In the genomic region with DNA sequence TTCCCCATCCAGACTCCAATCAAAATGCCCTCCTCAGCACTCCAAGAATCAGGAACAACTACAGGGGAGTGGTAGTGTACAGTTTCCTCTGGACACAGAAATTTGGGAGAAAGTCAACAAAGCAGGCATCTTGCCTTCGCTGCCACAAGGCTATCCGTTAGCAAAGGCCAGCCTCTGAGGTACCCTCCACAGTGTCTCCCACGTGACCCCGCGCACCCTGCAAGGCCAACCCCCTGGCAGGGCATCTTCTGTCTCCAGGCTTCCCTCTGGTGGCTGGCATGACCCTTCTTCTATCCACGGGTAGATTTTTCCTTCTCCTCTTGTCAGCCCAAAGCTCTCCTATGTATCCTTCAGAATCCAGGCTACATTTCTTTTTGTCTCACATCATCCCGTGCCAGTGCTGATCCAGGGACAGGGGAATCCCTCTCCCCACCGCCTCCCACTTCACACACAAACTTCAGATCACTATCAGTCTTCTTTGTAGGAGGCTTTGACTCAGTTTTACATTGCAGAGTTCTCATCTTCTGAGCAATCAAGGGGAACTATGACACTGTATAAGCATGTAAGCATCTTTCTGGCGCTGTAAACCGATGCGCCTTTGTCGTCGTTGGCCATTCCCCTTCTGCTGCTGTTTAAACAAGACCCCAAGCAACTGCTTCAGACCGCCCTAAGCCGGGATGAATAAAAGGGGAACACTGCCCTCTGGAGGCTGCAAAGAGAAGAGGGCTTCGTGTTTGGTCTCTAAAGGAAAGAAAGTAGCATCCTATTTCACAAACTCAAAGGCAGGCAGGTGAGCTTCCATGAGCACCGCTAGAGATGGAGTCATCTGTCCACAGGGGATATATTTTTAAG, we compare ENCODE assay signal across 8 mouse cellular contexts.
DNase-seq lines count a peak whose midpoint lies in the region; ATAC-seq and TF ChIP-seq lines count a peak whose summit lies in the region.

No protein-coding gene starts in this region.

- DNase-seq in heart, postnatal 25 days (ENCODE audit: low spot score), result no peak
- DNase-seq in adrenal gland, postnatal 10 days, result peak; percentile 59
- DNase-seq in hindbrain, embryonic 10.5 days (ENCODE audit: low spot score), result peak; percentile 74
- peak; percentile 36 to 64 for DNase-seq in left cerebral cortex, postnatal 10 days (ENCODE audit: extremely low spot score in 1 of 2, low spot score in 2 of 2)
- DNase-seq in midbrain, postnatal 0 days (ENCODE audit: low spot score), result peak; percentile 85
- DNase-seq in thymus, postnatal 25 days, result peak; percentile 13

- H3K9ac ChIP-seq in heart, embryonic 12.5 days, result no peak overlapping the region
- H3K9ac ChIP-seq in embryonic facial prominence, embryonic 12.5 days, result no peak overlapping the region
- H3K9ac ChIP-seq in midbrain, postnatal 0 days (replicated peaks; ENCODE audit: low read length, poor library complexity, severe bottlenecking), result no peak overlapping the region

- no peak for ATAC-seq in heart, embryonic 12.5 days (ENCODE audit: insufficient number of reproducible peaks, low FRiP score)
- ATAC-seq in embryonic facial prominence, embryonic 12.5 days (ENCODE audit: insufficient number of reproducible peaks, insufficient read depth, low FRiP score, low TSS enrichment), result peak; percentile 80; the same call in 1 of the 2 replicates
- ATAC-seq in midbrain, postnatal 0 days (ENCODE audit: low FRiP score), result peak; percentile 69

- 0 out of 2 replicates have a peak, but pooled peaks cover 7% of the 10 kb centered on the region for H3K27me3 ChIP-seq in heart, embryonic 12.5 days (replicated peaks)
- H3K27me3 ChIP-seq in embryonic facial prominence, embryonic 12.5 days, result no peaks in the 10 kb centered on the region
- H3K27me3 ChIP-seq in hindbrain, embryonic 10.5 days (ENCODE audit: insufficient read depth, poor library complexity, severe bottlenecking), result no peaks in the 10 kb centered on the region
- H3K27me3 ChIP-seq in midbrain, postnatal 0 days (ENCODE audit: insufficient read depth, low read length), result no peaks in the 10 kb centered on the region

- intact Hi-C loops in heart, postnatal 25 days (cut with DNase I), result loop anchor here (2.0 to 5.0 kb wide), 2 partner anchors 345 to 366 kb away; no protein-coding TSS in a partner anchor
- intact Hi-C loops in left cerebral cortex, postnatal 10 days (cut with DNase I), result no loop called here

- H3K36me3 ChIP-seq in heart, embryonic 12.5 days, result no peaks in the 10 kb centered on the region
- no peaks in the 10 kb centered on the region for H3K36me3 ChIP-seq in embryonic facial prominence, embryonic 12.5 days
- no peaks in the 10 kb centered on the region for H3K36me3 ChIP-seq in hindbrain, embryonic 10.5 days
- H3K36me3 ChIP-seq in midbrain, postnatal 0 days (ENCODE audit: insufficient read depth, low read length), result no peaks in the 10 kb centered on the region

- TF ChIP-seq CTCF in midbrain, postnatal 0 days (IDR thresholded peaks at IDR 0.05), result peak; percentile 93

- no peak overlapping the region for H3K27ac ChIP-seq in heart, embryonic 12.5 days (ENCODE audit: poor library complexity, severe bottlenecking)
- no peak overlapping the region for H3K27ac ChIP-seq in embryonic facial prominence, embryonic 12.5 days
- H3K27ac ChIP-seq in hindbrain, embryonic 10.5 days, result peak overlapping the region; percentile 6; the same call in 1 of the 2 replicates
- no peak overlapping the region for H3K27ac ChIP-seq in midbrain, postnatal 0 days (ENCODE audit: low read depth, low read length)

- 29% methylated on average over 17 of the region's 17 CpGs for WGBS in heart, embryonic 12.5 days
- 25% methylated on average over 17 of the region's 17 CpGs for WGBS in embryonic facial prominence, embryonic 12.5 days
- WGBS in hindbrain, embryonic 10.5 days, result 29% methylated on average over 17 of the region's 17 CpGs
- WGBS in midbrain, postnatal 0 days, result 30% methylated on average over 17 of the region's 17 CpGs

- no peaks in the 10 kb centered on the region for H3K9me3 ChIP-seq in heart, embryonic 12.5 days (replicated peaks)
- H3K9me3 ChIP-seq in embryonic facial prominence, embryonic 12.5 days, result no peaks in the 10 kb centered on the region
- H3K9me3 ChIP-seq in hindbrain, embryonic 10.5 days, result 0 out of 2 replicates have a peak, but pooled peaks cover 3% of the 10 kb centered on the region
- no peaks in the 10 kb centered on the region for H3K9me3 ChIP-seq in midbrain, postnatal 0 days (ENCODE audit: low read length)

- H3K4me1 ChIP-seq in heart, embryonic 12.5 days (replicated peaks), result 0 out of 2 replicates have a peak, but pooled peaks cover 3% of the 10 kb centered on the region
- H3K4me1 ChIP-seq in embryonic facial prominence, embryonic 12.5 days, result no peaks in the 10 kb centered on the region
- no peaks in the 10 kb centered on the region for H3K4me1 ChIP-seq in hindbrain, embryonic 10.5 days (replicated peaks)
- no peaks in the 10 kb centered on the region for H3K4me1 ChIP-seq in midbrain, postnatal 0 days (ENCODE audit: insufficient read depth, low read length)

- H3K4me2 ChIP-seq in heart, embryonic 12.5 days, result peak overlapping the region; percentile 36; the same call in 1 of the 2 replicates
- H3K4me2 ChIP-seq in embryonic facial prominence, embryonic 12.5 days (replicated peaks), result no peak overlapping the region; the same call in 1 of the 2 replicates
- H3K4me2 ChIP-seq in midbrain, postnatal 0 days (ENCODE audit: low read depth, low read length, poor library complexity, severe bottlenecking), result peak overlapping the region; percentile 31

- no peak overlapping the region for H3K4me3 ChIP-seq in heart, embryonic 12.5 days
- H3K4me3 ChIP-seq in embryonic facial prominence, embryonic 12.5 days, result no peak overlapping the region
- no peak overlapping the region for H3K4me3 ChIP-seq in hindbrain, embryonic 10.5 days
- no peak overlapping the region for H3K4me3 ChIP-seq in midbrain, postnatal 0 days (ENCODE audit: low read depth, low read length)
